Mouse (Mus musculus): ENCODE results near the gene Pja2. TPM values are rescaled to one million over a fixed set of nuclear protein-coding genes. Genes with fewer than 3 reads are reported as not detected.
A peak's percentile ranks its signal among the peaks of the same experiment; 100 is the strongest.
"Not testable (repeated sequence)": the region's sequence is repeated elsewhere in the genome, so short reads cannot be mapped to it uniquely, and the experiment has no call there.

The Pja2 gene
- polyA plus RNA-seq, 1 experiment from 2014 or later: 219 TPM

DNA sequence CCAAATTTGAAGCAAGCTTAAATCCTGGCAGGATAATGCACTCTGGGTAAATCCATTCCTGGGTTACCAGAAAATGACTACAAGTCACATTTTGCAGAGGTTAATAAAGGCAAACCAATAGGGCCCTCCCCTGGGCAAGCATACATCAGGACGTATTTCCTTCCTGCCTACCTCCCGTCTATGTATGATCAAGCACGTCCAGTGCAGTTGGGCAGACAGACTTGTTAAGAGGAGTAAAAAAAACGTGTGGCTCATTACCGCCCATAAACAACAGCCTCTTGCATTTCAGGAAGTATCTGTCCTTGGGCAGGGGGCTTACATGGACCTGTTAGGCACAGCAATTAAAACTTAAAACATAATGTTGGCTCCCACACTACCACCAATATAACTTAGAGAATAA, 8.0 kb upstream of the Pja2 start:
- H3K4me1 ChIP-seq (ENCODE audit: control insufficient read depth, insufficient read depth, low read length): no peaks in the 10 kb centered on the region
- 75% methylated on average over 5 of the region's 5 CpGs for WGBS
- H3K4me2 ChIP-seq (ENCODE audit: low read length): no peak overlapping the region
- no peaks in the 10 kb centered on the region for H3K9me3 ChIP-seq (replicated peaks; ENCODE audit: control insufficient read depth, low read length, poor library complexity, severe bottlenecking)
- H3K36me3 ChIP-seq (ENCODE audit: control insufficient read depth, insufficient read depth, low read length): no peaks in the 10 kb centered on the region
- no peak overlapping the region for H3K27ac ChIP-seq (ENCODE audit: low read length)
- no peak overlapping the region for H3K9ac ChIP-seq (ENCODE audit: low read depth, low read length)
- ATAC-seq: no peak
- H3K4me3 ChIP-seq (ENCODE audit: low read depth, low read length): no peak overlapping the region
- H3K27me3 ChIP-seq (ENCODE audit: control insufficient read depth, insufficient read depth, low read depth, low read length): no peaks in the 10 kb centered on the region

DNA sequence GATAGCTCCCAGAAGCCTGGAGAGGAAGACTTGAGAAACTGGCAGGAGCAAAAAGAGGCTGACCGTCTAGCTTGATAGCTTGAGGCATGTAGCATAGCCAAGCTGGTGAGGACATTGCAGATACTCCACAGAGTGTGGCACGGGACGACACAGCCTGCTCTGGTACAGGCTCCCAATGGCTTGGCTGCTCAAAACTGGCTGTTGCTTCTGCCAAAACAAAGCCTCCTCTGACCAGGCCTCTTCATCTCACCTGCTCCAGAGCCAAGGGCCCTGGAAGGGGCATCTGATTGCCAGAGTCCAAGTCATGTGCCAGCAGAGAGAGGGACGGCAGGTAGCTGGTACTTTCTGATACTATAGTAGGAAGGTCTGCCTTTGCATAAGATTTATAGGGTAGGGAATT, 5.5 kb upstream of the Pja2 start:
- Histone ChIP-seq H3K4me2 (ENCODE audit: low read length) (no peak overlapping the region), H3K27me3 (ENCODE audit: control insufficient read depth, insufficient read depth, low read depth, low read length) (no peaks in the 10 kb centered on the region), H3K4me1 (ENCODE audit: control insufficient read depth, insufficient read depth, low read length) (0 out of 2 replicates have a peak, but pooled peaks cover 3% of the 10 kb centered on the region), H3K9ac (ENCODE audit: low read depth, low read length) (no peak overlapping the region), H3K4me3 (ENCODE audit: low read depth, low read length) (no peak overlapping the region), H3K36me3 (ENCODE audit: control insufficient read depth, insufficient read depth, low read length) (no peaks in the 10 kb centered on the region), H3K27ac (ENCODE audit: low read length) (no peak overlapping the region), H3K9me3 (replicated peaks; ENCODE audit: control insufficient read depth, low read length, poor library complexity, severe bottlenecking) (no peaks in the 10 kb centered on the region)
- no peak for ATAC-seq
- 81% methylated on average over 4 of the region's 4 CpGs for WGBS

DNA sequence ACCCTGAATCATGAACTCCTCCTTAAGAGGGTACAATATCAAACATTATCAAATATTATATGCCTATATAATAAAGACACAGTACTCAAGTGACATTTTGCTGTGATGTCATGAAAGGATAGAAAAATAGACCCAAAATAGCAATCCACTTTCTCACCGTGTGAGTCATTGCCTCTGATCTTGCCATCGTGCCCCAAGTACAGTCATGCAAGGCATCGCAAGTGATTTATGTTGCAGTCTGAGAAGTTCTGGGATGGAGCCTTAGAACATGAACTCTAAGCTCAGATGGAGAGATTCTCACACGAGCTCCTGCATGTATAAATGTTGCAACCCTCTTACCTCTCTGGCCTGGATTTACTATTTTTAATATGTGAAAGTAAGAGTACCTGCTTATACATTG, 2.2 kb upstream of the Pja2 start:
- no peak for ATAC-seq
- 90% methylated on average over 4 of the region's 4 CpGs for WGBS

DNA sequence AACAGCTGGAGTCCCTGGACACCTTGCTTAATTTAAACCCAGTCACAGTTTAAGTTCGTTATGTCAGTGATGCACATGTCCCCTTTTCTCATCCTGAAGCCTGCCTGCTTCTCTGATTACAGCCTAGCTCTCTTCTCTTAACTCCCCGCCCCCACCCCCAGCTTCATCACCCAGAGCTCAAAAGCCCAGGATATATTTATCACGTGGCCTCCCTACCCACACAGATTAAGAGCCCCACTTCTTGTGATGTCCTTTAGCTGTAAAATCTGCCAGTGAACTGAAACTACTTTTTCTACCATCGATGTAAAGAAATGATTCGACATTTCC, 1.0 kb upstream of the Pja2 start:
- WGBS: 17% methylated on average over 5 of the region's 5 CpGs
- Histone ChIP-seq H3K9ac (ENCODE audit: low read depth, low read length) (peak overlapping the region; percentile 69), H3K4me1 (ENCODE audit: control insufficient read depth, insufficient read depth, low read length) (peaks cover 18% of the 10 kb centered on the region), H3K36me3 (ENCODE audit: control insufficient read depth, insufficient read depth, low read length) (no peaks in the 10 kb centered on the region; the same call in 1 of the 2 replicates), H3K9me3 (replicated peaks; ENCODE audit: control insufficient read depth, low read length, poor library complexity, severe bottlenecking) (no peaks in the 10 kb centered on the region), H3K4me3 (ENCODE audit: low read depth, low read length) (peak overlapping the region; percentile 99), H3K4me2 (ENCODE audit: low read length) (peak overlapping the region; percentile 74), H3K27ac (ENCODE audit: low read length) (peak overlapping the region; percentile 90), H3K27me3 (ENCODE audit: control insufficient read depth, insufficient read depth, low read depth, low read length) (no peaks in the 10 kb centered on the region)
- ATAC-seq: no peak

More for the DNA sequence above, 2.2 kb upstream of the Pja2 start:
- no peaks in the 10 kb centered on the region for H3K27me3 ChIP-seq (ENCODE audit: control insufficient read depth, insufficient read depth, low read depth, low read length)
- no peak overlapping the region for H3K4me2 ChIP-seq (ENCODE audit: low read length)
- no peaks in the 10 kb centered on the region for H3K36me3 ChIP-seq (ENCODE audit: control insufficient read depth, insufficient read depth, low read length)
- no peak overlapping the region for H3K27ac ChIP-seq (ENCODE audit: low read length)
- H3K4me3 ChIP-seq (ENCODE audit: low read depth, low read length): no peak overlapping the region
- peaks cover 16% of the 10 kb centered on the region for H3K4me1 ChIP-seq (ENCODE audit: control insufficient read depth, insufficient read depth, low read length)
- H3K9me3 ChIP-seq (replicated peaks; ENCODE audit: control insufficient read depth, low read length, poor library complexity, severe bottlenecking): no peaks in the 10 kb centered on the region
- no peak overlapping the region for H3K9ac ChIP-seq (ENCODE audit: low read depth, low read length)

DNA sequence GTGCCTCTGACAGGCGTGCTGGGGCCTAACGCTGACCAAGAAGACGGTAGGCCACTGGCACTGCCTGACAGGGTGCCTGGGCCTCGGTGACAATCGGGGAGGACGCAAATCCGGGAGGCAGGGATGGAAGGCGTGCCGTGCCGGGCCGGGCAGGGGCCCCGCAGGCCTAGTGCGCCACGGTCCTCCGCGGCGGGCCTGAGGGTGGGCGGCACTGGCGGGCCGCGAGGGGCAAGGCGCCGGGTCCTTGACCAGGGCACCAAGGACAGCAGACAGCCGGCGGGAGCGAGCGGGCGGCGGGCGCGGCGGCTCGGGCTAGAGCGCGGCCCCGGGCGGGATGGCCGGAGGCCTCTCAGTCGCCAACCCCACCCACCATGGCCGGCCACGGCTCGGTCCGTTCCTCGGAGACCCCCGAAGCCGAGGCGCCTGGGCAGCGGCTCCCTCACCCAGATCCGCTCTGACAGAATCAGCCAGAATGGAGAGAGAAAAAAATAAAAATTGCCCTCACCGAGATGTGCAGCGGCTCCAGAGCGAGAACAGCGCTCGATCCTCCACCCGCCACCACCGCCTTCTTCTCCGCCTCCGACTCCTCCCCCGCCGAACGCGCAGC, 322 bp downstream of the Pja2 start:
- no peaks in the 10 kb centered on the region; the same call in 1 of the 2 replicates for H3K36me3 ChIP-seq (ENCODE audit: control insufficient read depth, insufficient read depth, low read length)
- no peak; the same call in 1 of the 2 replicates for ATAC-seq
- WGBS: 0% methylated on average over 46 of the region's 62 CpGs
- peaks cover 18% of the 10 kb centered on the region for H3K4me1 ChIP-seq (ENCODE audit: control insufficient read depth, insufficient read depth, low read length)
- H3K4me2 ChIP-seq (ENCODE audit: low read length): peak overlapping the region; percentile 54
- H3K27me3 ChIP-seq (ENCODE audit: control insufficient read depth, insufficient read depth, low read depth, low read length): no peaks in the 10 kb centered on the region
- H3K9me3 ChIP-seq (replicated peaks; ENCODE audit: control insufficient read depth, low read length, poor library complexity, severe bottlenecking): no peaks in the 10 kb centered on the region
- peak overlapping the region; percentile 98 for H3K27ac ChIP-seq (ENCODE audit: low read length)
- peak overlapping the region; percentile 99 for H3K9ac ChIP-seq (ENCODE audit: low read depth, low read length)
- H3K4me3 ChIP-seq (ENCODE audit: low read depth, low read length): peak overlapping the region; percentile 99

DNA sequence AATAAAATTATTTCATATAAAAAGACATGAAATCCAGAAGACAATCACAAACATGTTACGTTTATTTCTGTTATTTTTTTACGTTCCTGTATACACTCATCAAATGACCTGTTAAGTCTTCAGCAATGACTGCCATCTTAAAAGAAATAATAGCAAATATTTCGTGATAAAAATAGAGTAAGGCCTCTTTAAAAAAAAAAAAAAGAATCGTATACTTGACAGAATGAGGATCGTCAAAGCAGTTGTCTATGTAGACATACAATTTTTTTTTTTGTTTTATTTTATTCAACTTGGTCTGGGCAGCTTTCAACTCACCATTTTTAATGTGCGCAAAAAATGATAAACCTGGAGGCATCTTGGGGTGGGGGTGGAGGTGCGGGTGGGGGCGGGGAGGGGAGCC, 831 bp downstream of the Pja2 start:
- Histone ChIP-seq H3K4me3 (ENCODE audit: low read depth, low read length) (peak overlapping the region; percentile 99), H3K4me2 (ENCODE audit: low read length) (peak overlapping the region; percentile 61), H3K9ac (ENCODE audit: low read depth, low read length) (peak overlapping the region; percentile 99), H3K36me3 (ENCODE audit: control insufficient read depth, insufficient read depth, low read length) (no peaks in the 10 kb centered on the region; the same call in 1 of the 2 replicates), H3K9me3 (replicated peaks; ENCODE audit: control insufficient read depth, low read length, poor library complexity, severe bottlenecking) (no peaks in the 10 kb centered on the region), H3K4me1 (ENCODE audit: control insufficient read depth, insufficient read depth, low read length) (peaks cover 18% of the 10 kb centered on the region), H3K27ac (ENCODE audit: low read length) (peak overlapping the region; percentile 98), H3K27me3 (ENCODE audit: control insufficient read depth, insufficient read depth, low read depth, low read length) (no peaks in the 10 kb centered on the region)
- 18% methylated on average over 8 of the region's 8 CpGs for WGBS
- no peak for ATAC-seq

DNA sequence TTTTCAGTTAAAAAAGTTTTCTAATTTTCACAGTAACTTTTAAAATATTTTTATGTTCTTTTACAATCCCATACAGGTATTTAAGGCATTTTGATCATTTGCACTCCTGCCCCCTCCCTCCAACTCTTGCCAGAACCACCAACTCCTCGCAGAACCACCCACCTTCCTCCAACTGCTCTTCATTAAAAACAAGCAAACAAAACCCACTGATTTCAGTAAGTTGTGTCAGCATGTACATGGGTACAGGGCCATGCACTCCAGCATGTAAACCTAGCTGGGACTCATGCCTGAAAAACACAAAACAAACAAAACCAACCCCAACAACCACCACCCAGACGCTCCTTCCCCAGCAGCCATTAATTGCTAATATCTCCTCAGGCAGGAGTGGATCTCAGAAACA, 7.2 kb downstream of the Pja2 start:
- no peaks in the 10 kb centered on the region; the same call in 1 of the 2 replicates for H3K36me3 ChIP-seq (ENCODE audit: control insufficient read depth, insufficient read depth, low read length)
- no peak overlapping the region for H3K4me3 ChIP-seq (ENCODE audit: low read depth, low read length)
- H3K9me3 ChIP-seq (replicated peaks; ENCODE audit: control insufficient read depth, low read length, poor library complexity, severe bottlenecking): no peaks in the 10 kb centered on the region
- no peak overlapping the region for H3K27ac ChIP-seq (ENCODE audit: low read length)
- H3K9ac ChIP-seq (ENCODE audit: low read depth, low read length): no peak overlapping the region
- no peaks in the 10 kb centered on the region for H3K27me3 ChIP-seq (ENCODE audit: control insufficient read depth, insufficient read depth, low read depth, low read length)
- no peak overlapping the region for H3K4me2 ChIP-seq (ENCODE audit: low read length)
- peaks cover 9% of the 10 kb centered on the region; the same call in 1 of the 2 replicates for H3K4me1 ChIP-seq (ENCODE audit: control insufficient read depth, insufficient read depth, low read length)
- no peak for ATAC-seq
- WGBS: 92% methylated on average over 2 of the region's 2 CpGs

DNA sequence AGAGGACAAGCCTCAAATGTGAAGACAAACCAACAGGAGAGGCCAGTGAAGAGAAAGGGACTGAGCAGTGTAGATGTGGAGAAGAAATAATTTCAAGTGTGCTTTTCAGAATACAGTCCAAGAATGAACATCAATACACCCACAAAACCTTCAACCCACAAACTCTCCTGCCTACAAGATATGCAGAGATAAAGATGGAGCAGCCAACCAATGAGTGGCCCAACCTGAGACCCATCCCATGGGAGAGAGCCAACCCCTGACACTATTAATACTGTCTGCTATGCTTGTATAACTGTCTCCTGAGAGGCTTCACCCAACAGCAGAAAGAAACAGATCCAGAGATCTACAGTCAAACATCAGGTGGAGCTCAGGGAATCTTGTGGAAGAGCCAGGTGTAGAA, 16.3 kb downstream of the Pja2 start:
- Histone ChIP-seq H3K4me2 (ENCODE audit: low read length) (no peak overlapping the region), H3K9me3 (replicated peaks; ENCODE audit: control insufficient read depth, low read length, poor library complexity, severe bottlenecking) (no peaks in the 10 kb centered on the region), H3K9ac (ENCODE audit: low read depth, low read length) (no peak overlapping the region), H3K36me3 (ENCODE audit: control insufficient read depth, insufficient read depth, low read length) (peaks cover 7% of the 10 kb centered on the region; the same call in 1 of the 2 replicates), H3K4me1 (ENCODE audit: control insufficient read depth, insufficient read depth, low read length) (no peaks in the 10 kb centered on the region), H3K4me3 (ENCODE audit: low read depth, low read length) (no peak overlapping the region), H3K27me3 (ENCODE audit: control insufficient read depth, insufficient read depth, low read depth, low read length) (no peaks in the 10 kb centered on the region), H3K27ac (ENCODE audit: low read length) (no peak overlapping the region)
- ATAC-seq: no peak

DNA sequence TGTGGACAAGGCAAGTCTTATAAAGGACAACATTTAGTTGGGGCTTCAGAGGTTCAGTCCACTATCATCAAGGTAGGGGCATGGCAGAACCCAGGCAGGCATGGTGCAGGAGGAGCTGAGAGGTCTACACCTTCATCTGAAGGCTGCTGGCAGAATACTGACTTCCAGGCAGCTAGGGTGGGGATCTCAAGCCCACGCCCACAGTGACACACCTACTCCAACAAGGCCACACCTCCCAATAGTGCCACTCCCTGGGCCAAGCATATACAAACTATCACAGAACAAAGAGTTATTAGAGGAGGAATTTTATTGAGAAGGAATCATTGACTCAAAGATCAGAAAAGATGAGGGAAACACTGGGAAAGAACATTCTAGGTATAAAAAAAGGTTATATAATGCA, 17.2 kb downstream of the Pja2 start:
- H3K27ac ChIP-seq (ENCODE audit: low read length); H3K27me3 ChIP-seq (ENCODE audit: control insufficient read depth, insufficient read depth, low read depth, low read length); H3K9ac ChIP-seq (ENCODE audit: low read depth, low read length); H3K4me1 ChIP-seq (ENCODE audit: control insufficient read depth, insufficient read depth, low read length); H3K4me3 ChIP-seq (ENCODE audit: low read depth, low read length); H3K36me3 ChIP-seq (ENCODE audit: control insufficient read depth, insufficient read depth, low read length); ATAC-seq; H3K9me3 ChIP-seq (replicated peaks; ENCODE audit: control insufficient read depth, low read length, poor library complexity, severe bottlenecking); H3K4me2 ChIP-seq (ENCODE audit: low read length): not testable (repeated sequence)
- 88% methylated on average over 1 of the region's 1 CpGs for WGBS
